Mouse (Mus musculus) bone marrow macrophage, adult 2 months (primary cell): ENCODE data around the gene Sirpa.

Source experiments
- CTCF ChIP-seq: IDR thresholded peaks from 2 replicates; pipeline ENCODE4 v1.5.1; 2012; ENCODE audit warnings: low read depth, mild to moderate bottlenecking, low read length, moderate library complexity
- POLR2A ChIP-seq: IDR thresholded peaks from 2 replicates; pipeline ENCODE4 v1.6.1; 2012; ENCODE audit warnings: mild to moderate bottlenecking, low read depth, low read length, borderline replicate concordance

DNA sequence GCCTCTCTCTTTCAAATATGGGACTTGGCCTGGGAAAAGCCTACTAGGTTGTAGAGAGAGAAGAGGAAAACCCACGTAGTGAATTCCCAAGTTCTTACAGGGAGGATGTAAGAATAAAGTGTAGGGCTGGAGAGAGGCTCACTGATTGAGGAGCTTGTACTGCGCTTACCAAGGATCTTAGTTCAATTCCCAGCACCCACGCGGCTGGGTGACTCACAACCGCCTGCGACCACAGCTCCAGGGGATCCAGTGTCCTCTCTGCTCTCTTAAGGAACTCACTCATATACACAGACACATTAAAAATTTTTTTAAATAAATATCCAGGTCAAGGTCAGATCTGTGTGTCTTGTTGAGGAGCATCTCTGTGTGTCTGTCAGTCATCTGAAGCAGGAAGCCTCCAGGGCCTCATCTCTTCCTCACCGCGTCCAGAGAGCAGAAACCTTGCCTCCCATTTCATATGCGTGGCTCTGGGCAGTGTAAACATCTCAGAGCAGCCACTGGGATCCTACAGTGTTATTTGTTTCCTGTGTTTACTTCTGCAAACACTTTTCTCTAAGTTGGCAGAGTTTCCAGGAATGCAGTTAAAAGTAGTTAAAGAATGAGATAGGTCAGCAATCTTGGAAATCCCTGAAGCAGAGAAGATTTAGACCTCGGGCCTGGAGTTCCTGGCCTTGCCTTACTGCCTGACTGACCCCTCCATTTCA, 22.0 kb downstream of the Sirpa start:
- no peak for TF ChIP-seq POLR2A
- TF ChIP-seq CTCF = no peak
